Mouse (Mus musculus) neutrophil, adult 5-6 weeks (primary cell): ENCODE data around the gene Rbm47. TPM values are rescaled to one million over a fixed set of nuclear protein-coding genes. Genes with fewer than 3 reads are reported as not detected.

ENCODE experiments used
- ATAC-seq: fragments of 151-379, 151-347 bp; 2 replicates; pipeline ENCODE4 v1.8.0; 2017; ENCODE audit warnings: mild to moderate bottlenecking, moderate TSS enrichment; ENCODE audit not compliant: insufficient number of reproducible peaks, poor library complexity, low FRiP score, severe bottlenecking; ENCODE audit errors: extremely low read depth
- total RNA-seq: library from RNA; stranded (forward); fragments of 200-1000 nt; gene quantifications from 2 replicates; pipeline ENCODE4 v1.2.3, GENCODE M21; 2017

Rbm47 gene
- total RNA-seq, 1 experiment from 2014 or later = 24.1 TPM

GRCm38 (mm10) chr5:66166931-66167330 lies 6.0 kb downstream of the Rbm47 start:
- no peak for ATAC-seq

GRCm38 (mm10) chr5:66166193-66166629 lies 6.7 kb downstream of the Rbm47 start:
- ATAC-seq = no peak

- ATAC-seq = no peak
Observed at GRCm38 (mm10) chr5:66165748-66166147, 7.2 kb downstream of the Rbm47 start.

GRCm38 (mm10) chr5:66156431-66156962 lies 16.4 kb downstream of the Rbm47 start:
- no peak for ATAC-seq

- no peak for ATAC-seq
Observed at GRCm38 (mm10) chr5:66154616-66155015, 18.3 kb downstream of the Rbm47 start.

- no peak for ATAC-seq
Observed at GRCm38 (mm10) chr5:66153486-66153885, 19.4 kb downstream of the Rbm47 start.

GRCm38 (mm10) chr5:66151301-66152188 lies 21.4 kb downstream of the Rbm47 start:
- ATAC-seq = peak; percentile 34; the same call in 1 of the 2 replicates

- no peak for ATAC-seq
Observed at GRCm38 (mm10) chr5:66150706-66151300, 22.1 kb downstream of the Rbm47 start.

- ATAC-seq = no peak
Observed at GRCm38 (mm10) chr5:66150106-66150705, 22.7 kb downstream of the Rbm47 start.

GRCm38 (mm10) chr5:66149571-66149970 lies 23.3 kb downstream of the Rbm47 start:
- ATAC-seq = no peak

- no peak for ATAC-seq
Observed at GRCm38 (mm10) chr5:66149111-66149510, 23.8 kb downstream of the Rbm47 start.

- ATAC-seq = peak; percentile 71
Observed at GRCm38 (mm10) chr5:66147313-66147712, 25.6 kb downstream of the Rbm47 start.

- no peak for ATAC-seq
Observed at GRCm38 (mm10) chr5:66145583-66145982, 27.3 kb downstream of the Rbm47 start.

GRCm38 (mm10) chr5:66143093-66144032 lies 29.6 kb downstream of the Rbm47 start:
- no peak; the same call in 1 of the 2 replicates for ATAC-seq

GRCm38 (mm10) chr5:66141474-66141873 lies 31.4 kb downstream of the Rbm47 start:
- ATAC-seq = no peak

- ATAC-seq = peak; percentile 48
Observed at GRCm38 (mm10) chr5:66139634-66140295, 33.2 kb downstream of the Rbm47 start.

- ATAC-seq = no peak
Observed at GRCm38 (mm10) chr5:66139171-66139570, 33.7 kb downstream of the Rbm47 start.

- peak; percentile 31; the same call in 1 of the 2 replicates for ATAC-seq
Observed at GRCm38 (mm10) chr5:66138597-66138996, 34.3 kb downstream of the Rbm47 start.
